Mouse (Mus musculus) left cerebral cortex, adult 2 months (tissue): ENCODE measurements around the gene Ccdc188. TPM values are rescaled to one million over a fixed set of nuclear protein-coding genes. Genes with fewer than 3 reads are reported as not detected.

Source experiments
- DNase-seq, 2 experiments: peaks; one replicate each; pipeline ENCODE4 v3.0.0; 2021 to 2022; ENCODE audit warnings: low spot score in 2 of 2, mixed read lengths in 1 of 2; ENCODE audit errors: extremely low spot score in 1 of 2
- H3K27ac ChIP-seq: fragments of 200-600 bp; 2 replicates; pipeline ENCODE4 v1.8.1; 2022
- H3K4me3 ChIP-seq: fragments of 200-600 bp; 2 replicates; pipeline ENCODE4 v1.8.1; 2022
- CTCF ChIP-seq: fragments of 200-600 bp; IDR thresholded peaks from 2 replicates; pipeline ENCODE4 v1.8.1; 2022; ENCODE audit warnings: antibody characterized with exemption, mild to moderate bottlenecking, moderate library complexity
- intact Hi-C: fragments of 180-260 bp; cut with DNase I; formaldehyde crosslinking; loops from one replicate; pipeline ENCODE4 v1.15.1; 2025
- total RNA-seq, 2 experiments: library from RNA; stranded (reverse); gene quantifications; 2 replicates each; pipeline ENCODE4 v1.2.3; 2021

Ccdc188 gene
- total RNA-seq, 2 experiments from 2014 or later: not detected

DNA sequence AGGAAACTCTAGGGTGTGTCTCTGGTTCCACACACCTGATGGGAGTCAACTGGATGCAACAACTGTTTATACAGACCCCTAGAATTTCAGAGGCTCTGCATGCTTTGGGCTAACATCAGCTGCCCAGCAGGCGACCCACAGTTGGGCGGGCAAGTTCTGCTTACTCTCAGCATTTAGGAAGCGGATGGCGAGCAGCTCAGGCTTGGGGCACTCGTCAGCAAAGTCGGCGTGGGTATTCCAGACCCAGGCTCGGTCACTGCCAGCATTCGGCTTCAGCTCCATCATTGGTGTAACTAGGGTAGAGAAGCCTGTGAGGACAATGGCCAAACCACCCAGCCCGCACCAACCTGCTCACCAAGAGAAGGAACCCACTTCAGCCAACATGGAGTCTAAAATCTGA is 23.9 kb downstream of the Ccdc188 start:
- DNase-seq: no peak
- TF ChIP-seq CTCF: no peak
- intact Hi-C loops: no loop called here
- Histone ChIP-seq H3K27ac (no peak overlapping the region), H3K4me3 (no peak overlapping the region)

DNA sequence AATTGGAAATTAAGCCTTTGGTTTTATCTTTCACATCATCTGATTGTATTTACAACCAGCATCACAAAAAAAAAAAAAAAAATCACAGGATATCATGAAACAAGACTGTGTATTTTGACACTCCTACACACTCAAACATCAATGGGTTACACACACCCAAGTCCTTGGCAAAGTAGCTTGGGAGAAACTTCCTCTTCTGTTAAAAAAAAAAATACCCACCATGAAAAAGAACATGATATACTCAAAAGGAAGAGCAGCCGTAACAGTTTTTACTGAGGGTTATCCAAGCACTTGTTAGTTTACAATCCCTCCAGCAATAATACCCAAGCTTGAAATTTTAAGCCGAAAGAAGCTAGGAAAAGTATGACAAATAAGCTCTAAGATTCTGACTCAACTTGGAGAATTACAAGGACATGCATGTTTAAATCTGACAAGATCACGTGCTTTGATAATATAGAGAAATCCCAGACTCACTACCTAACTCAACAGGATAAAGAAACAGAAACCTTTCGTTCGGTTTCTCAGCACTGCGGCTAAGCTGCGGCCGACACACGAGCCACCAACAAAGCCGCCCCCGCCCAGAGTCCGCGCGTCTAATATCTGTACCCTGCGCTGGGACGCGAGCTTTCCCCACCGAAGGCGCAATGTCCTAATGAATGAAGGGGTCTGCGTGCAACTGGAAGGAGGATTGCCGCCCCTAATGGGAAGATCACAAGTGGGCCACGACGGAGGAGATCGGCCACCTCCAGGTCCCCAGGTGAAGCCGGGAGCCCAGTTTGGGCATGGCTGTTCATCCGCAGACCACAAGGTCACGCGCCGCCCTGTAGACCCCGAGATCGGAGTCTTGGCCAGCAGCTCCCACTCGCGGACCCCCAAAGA is 30.1 kb downstream of the Ccdc188 start:
- no peak for TF ChIP-seq CTCF
- peak overlapping the region; percentile 93 for H3K4me3 ChIP-seq
- DNase-seq: peak in 1 of 2 experiments; percentile 33
- H3K27ac ChIP-seq: peak overlapping the region; percentile 82
- intact Hi-C loops: loop anchor here (1.0 kb wide), 1 partner anchor 12 kb away; the partner anchor contains the start of gene Zdhhc8

DNA sequence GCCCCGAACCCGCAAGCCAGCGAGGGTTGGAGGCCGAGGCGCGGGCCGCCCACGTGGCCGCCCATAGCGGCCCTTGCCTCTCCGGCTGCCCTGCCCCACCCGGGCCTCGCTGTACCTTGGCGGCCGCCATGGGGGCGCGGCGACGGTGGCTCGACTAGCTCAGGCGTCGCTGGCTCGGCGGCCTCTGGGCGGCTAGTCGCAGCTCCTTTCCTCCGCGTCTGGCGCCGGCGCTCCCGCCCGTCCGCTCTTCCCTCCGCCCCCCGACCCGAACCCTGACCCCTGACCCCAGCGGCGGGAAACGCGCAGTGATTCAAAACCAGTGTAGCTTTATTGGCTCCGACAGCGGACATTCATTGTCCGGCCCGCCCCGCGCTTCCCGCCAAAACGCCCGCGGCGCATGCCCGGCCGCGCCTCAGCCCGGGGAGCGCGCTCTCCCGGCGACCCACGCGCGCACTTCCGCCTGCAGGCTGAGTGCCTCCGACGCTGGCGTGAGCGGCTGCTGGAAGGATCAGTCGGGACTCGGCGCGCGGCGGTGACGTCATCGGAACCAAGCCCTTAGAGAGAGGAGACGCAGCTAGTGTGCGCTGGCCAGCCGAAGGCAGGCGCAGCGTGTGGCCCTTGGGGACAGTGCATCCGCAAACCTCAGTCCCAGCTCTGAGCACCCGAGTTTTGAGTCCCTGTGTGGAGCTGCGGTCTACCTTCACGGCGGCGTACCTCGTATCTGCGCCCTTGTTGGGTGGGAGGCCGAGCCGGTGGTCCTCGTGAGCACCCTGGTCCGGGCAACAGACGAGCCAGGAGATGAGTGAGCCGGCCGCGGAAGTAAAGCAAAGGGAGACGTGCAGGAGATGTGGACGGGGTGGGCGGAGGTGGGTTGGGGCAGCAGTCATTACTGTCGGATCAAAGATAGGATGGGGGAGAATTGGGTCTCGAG is 31.0 kb downstream of the Ccdc188 start, which contains the start of the genes Trmt2a and Ranbp1:
TSS of gene Trmt2a (plus strand) at position 247 of the 931 bp plus-strand sequence.
TSS of gene Ranbp1 (minus strand) at position 300 of the 931 bp plus-strand sequence.
- intact Hi-C loops: loop anchor here (1.0 kb wide), 1 partner anchor 13 kb away; the partner anchor contains the start of gene Zdhhc8
- peak; percentile 99 to 100 for DNase-seq

DNA sequence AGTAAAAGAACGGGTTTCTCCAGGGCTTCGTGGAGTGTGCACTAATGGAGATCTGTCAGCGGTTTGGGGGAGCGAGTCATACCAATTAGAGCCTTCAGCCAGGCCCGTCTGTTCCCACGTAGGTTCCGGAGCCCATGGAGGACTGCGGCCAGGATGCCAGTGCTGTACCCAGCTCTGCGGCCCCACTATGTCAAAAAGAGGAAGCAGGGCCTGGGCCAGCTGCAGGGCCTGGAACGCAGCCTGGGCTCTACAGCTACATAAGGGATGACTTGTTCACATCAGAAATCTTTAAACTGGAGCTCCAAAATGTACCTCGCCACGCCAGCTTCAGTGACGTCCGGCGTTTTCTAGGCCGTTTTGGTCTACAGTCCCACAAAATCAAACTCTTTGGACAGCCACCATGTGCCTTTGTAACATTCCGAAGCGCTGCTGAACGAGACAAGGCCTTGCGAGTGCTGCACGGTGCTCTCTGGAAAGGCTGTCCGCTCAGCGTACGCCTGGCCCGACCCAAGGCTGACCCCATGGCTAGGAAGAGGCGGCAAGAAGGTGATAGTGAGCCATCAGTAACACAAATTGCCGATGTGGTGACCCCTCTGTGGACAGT is 31.8 kb downstream of the Ccdc188 start:
- peak overlapping the region; percentile 88 for H3K27ac ChIP-seq
- intact Hi-C loops: no loop called here
- no peak for TF ChIP-seq CTCF
- DNase-seq: peak; percentile 35 to 49
- peak overlapping the region; percentile 93 for H3K4me3 ChIP-seq

More for the DNA sequence above, 31.0 kb downstream of the Ccdc188 start, which contains the start of the genes Trmt2a and Ranbp1:
- TF ChIP-seq CTCF: no peak; the same call in 1 of the 2 replicates
- Histone ChIP-seq H3K27ac (peak within 1 kb of the TSS; percentile 88), H3K4me3 (peak within 1 kb of the TSS; percentile 93)

DNA sequence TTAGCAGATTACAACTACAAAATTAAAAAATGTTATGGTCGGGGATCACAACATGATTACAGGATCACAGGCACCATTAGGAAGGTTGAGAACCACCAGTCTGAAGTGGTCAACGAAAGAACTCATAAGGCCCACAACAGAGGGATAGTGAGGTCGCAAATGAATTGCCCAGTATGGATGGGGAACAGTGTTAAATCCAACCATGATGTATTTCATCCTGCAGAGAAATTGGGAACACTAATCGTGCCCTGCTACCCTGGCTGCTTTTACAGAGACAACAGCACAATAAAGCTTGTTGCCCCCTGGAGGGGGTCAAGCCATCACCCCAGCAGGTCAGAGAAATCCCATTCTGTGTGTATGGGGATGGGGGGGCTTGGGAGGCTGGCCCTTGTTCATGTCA is 32.6 kb downstream of the Ccdc188 start:
- no peak for TF ChIP-seq CTCF
- no peak overlapping the region for H3K4me3 ChIP-seq
- no peak for DNase-seq
- intact Hi-C loops: no loop called here
- H3K27ac ChIP-seq: no peak overlapping the region; the same call in 1 of the 2 replicates

DNA sequence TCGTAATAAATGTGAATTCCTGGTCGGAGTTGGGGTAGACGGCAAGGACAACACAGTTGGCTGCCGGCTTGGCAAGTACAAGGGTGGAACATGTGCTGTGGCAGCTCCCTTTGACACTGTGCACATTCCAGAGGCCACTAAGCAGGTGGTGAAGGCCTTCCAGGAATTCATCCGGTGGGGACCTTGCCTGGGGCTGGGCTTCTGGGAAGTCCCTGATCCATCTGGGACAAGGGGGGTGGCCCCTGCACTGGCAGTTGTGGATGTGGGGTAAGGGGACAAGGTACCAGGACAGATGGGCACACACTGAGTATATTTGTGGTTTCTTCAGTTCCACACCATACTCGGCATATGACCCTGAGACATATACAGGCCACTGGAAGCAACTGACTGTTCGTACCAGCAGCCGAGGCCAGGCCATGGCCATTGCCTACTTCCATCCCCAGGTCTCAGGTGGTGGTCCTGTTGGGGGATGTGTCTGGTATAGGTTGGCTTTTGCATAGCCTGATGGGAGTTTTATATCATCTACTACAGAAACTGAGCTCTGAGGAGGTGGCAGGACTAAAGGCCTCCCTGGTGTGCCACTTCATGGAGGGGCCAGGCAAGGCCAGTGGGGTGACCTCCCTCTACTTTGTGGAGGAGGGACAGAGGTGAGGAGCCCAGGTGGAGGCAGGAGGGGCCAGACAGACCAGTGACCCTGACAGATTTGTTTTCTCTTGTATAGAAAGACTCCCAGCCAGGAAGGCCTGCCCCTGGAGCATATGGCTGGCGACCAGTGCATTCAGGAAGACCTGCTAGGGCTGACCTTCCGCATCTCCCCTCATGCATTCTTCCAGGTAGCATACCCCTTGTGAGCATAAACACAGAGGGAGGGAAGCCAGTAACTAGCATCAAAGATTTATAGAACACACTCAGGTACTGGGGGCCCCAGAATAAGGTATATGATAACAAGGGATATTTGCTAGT is 33.4 kb downstream of the Ccdc188 start:
- TF ChIP-seq CTCF: no peak
- no peak overlapping the region for H3K4me3 ChIP-seq
- intact Hi-C loops: no loop called here
- DNase-seq: no peak
- no peak overlapping the region for H3K27ac ChIP-seq

DNA sequence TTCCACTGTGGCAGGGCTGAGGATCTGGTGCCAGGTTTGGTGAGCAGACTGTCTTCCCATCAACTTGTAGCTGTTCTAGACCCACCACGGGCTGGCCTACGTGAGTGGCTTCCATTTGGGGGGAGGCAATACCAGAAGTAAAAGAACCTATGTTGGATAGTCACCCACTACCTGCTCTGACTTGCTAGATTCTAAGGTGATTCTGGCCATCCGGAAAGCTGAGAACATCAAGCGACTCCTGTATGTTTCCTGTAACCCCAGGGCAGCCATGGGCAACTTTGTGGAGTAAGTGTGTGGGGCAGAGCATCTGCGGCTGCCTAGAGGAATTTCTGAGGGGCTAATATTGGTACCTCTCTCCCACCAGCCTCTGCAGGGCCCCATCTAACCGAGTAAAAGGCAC is 35.1 kb downstream of the Ccdc188 start:
- no peak overlapping the region for H3K4me3 ChIP-seq
- intact Hi-C loops: no loop called here
- TF ChIP-seq CTCF: no peak
- H3K27ac ChIP-seq: no peak overlapping the region
- DNase-seq: no peak

DNA sequence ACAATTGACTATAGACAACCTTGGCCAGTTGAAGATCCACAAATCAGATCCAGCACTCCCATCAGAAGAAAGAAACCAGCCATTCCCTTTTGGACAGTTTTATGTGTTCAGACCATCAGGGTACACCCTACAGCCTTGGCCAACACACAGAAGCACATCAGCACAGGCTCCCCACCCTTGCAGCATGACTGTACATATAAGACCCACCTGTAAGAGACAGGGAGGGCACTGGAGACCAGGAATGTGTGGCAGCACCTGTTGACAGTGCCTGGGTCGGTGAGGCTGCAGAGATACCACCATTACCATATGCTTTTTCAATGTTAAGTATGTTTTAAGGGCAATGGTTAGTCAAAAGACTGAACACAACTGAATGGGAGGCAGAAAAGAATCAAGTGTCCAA is 36.2 kb downstream of the Ccdc188 start:
- H3K4me3 ChIP-seq: no peak overlapping the region
- DNase-seq: no peak
- intact Hi-C loops: no loop called here

DNA sequence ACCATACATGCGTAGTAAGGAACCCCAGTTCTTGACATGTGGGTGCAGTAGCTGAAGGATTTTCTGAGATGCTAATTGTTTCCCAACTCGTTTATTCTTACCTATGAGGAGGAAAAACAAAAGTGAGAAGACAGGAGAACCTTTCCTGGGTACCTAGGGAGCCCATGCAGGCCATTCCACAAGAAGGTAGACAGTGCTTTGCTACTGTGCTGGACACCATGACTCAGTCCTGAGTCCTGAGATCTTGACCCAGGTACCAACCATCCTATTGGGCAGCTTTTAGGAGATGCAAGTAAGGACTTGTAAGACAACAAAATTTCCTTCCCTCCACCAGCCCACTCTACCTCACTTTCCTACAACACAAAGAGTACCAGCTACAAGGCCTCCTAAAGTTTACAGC is 40.5 kb downstream of the Ccdc188 start, which contains the start of gene Gm49776:
TSS of gene Gm49776 (minus strand) at position 101 of the 400 bp plus-strand sequence.
- no peak within 1 kb of the TSS for H3K27ac ChIP-seq
- DNase-seq: no peak
- H3K4me3 ChIP-seq: no peak within 1 kb of the TSS
- no peak for TF ChIP-seq CTCF
- intact Hi-C loops: no loop called here

More for the DNA sequence above, 36.2 kb downstream of the Ccdc188 start:
- TF ChIP-seq CTCF: no peak
- no peak overlapping the region for H3K27ac ChIP-seq

DNA sequence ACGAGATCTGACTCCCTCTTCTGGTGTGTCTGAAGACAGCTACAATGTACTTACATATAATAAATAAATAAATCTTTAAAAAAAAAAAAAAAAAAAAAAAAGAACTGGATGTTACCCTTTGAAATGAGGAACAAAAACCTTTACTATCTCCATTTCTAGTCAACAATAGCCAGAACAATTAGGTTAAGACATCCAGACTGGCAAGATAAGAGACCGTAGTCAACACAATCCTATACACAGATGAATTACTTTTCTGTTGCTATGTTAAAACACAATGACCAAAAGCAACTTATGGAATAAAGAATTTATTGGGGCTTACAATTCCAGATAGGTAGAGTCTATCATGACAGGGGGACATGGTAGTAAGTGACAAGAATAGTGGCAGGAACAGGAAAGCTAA is 47.3 kb downstream of the Ccdc188 start:
- no peak overlapping the region for H3K4me3 ChIP-seq
- no peak overlapping the region for H3K27ac ChIP-seq
- TF ChIP-seq CTCF: no peak
- no peak for DNase-seq
- intact Hi-C loops: no loop called here
